Mouse (Mus musculus): ENCODE measurements at regions not wholly inside any gene's neighbourhood (a gene's known extent, or its start where the extent isn't known, plus 50 kb on each side); places are given as distances from the start of the nearest gene placed in this dataset.

GRCm38 (mm10) chr9:49175586-49176286 is 74.6 kb upstream of the Gm4894 start:
- ChIA-PET POLR2A (interaction anchor here in 3 of 4 experiments (0.6 to 2.0 kb wide), 9 partner anchors 11 to 503 kb away, joined by 3 to 8 read pairs (median 4); partner anchors contain the start of gene Ttc12 (in 1 of the 3)), CTCF (interaction anchor here in 3 of 4 experiments (0.6 to 1.3 kb wide), 8 partner anchors 10 to 1093 kb away, joined by 3 to 8 read pairs (median 3); partner anchors contain the start of gene Tmprss5 (in 1 of the 3))

GRCm38 (mm10) chr9:49178561-49178960 is 71.8 kb upstream of the Gm4894 start:
- ChIA-PET CTCF (no interaction called here), POLR2A (interaction anchor here in 1 of 4 experiments (1.0 kb wide), 2 partner anchors 68 to 304 kb away, joined by 3 read pairs; no protein-coding TSS in a partner anchor)

DNA sequence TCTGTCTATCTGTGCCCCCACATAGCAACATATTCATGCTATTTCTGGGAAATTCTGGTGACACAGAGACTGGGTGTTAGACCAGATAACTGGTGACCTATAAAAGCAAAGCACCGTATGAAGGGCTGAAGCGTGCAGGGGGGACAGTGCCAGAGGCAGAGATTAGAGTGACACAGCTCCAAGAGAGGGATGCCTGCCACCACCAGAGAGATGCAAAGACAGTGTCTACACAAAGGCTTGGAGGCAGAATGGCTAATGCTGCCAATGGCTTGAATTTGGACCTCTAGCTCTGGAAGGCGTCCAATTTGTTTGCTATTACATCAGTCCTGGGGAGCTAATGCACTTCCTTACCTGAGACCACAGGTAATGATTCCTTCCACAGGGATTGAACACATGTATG is 65.5 kb upstream of the Gm4894 start:
- CTCF ChIA-PET: no interaction called here
- POLR2A ChIA-PET: no interaction called here

DNA sequence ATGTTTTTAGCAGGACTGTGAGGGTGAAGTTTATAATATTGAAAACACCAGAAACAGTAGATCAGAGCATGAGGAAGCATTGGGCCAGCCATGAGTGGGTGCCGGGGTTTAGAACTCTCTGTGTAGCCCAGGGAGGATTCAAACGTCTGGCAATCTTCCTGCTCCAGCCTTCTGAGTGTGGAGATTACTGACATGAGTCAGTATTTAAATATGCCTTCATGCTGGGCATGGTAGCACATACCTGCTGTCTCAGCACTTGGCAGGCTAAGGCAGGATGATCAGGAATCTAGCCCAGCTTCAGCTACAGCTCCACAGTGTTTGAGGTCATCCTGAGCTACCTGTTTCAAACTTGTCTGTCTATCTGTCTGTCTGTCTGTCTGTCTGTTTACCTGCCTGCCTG is 60.9 kb upstream of the Gm4894 start:
- POLR2A ChIA-PET: no interaction called here
- CTCF ChIA-PET: interaction anchor here in 1 of 4 experiments (0.6 kb wide), 1 partner anchor 353 kb away, joined by 3 read pairs; no protein-coding TSS in a partner anchor

GRCm38 (mm10) chr9:49192776-49193175 is 57.6 kb upstream of the Gm4894 start:
- CTCF ChIA-PET: no interaction called here
- POLR2A ChIA-PET: no interaction called here

Data from embryonic stem cell, embryonic (primary cell).